Mouse (Mus musculus) gastrocnemius, adult 2 months (tissue): ENCODE measurements around the gene Zfp579. TPM values are rescaled to one million over a fixed set of nuclear protein-coding genes. Genes with fewer than 3 reads are reported as not detected.
A peak's percentile ranks its signal among the peaks of the same experiment; 100 is the strongest.

Source experiments
- DNase-seq: peaks from one replicate; pipeline ENCODE4 v3.0.0; 2022
- H3K27ac ChIP-seq: fragments of 200-600 bp; 2 replicates; pipeline ENCODE4 v1.8.1; 2022; ENCODE audit warnings: mild to moderate bottlenecking
- H3K4me3 ChIP-seq: fragments of 200-600 bp; 2 replicates; pipeline ENCODE4 v1.8.1; 2022; ENCODE audit warnings: mild to moderate bottlenecking, moderate library complexity
- CTCF ChIP-seq: fragments of 200-600 bp; IDR thresholded peaks from 2 replicates; pipeline ENCODE4 v1.8.1; 2022; ENCODE audit warnings: antibody characterized with exemption, mild to moderate bottlenecking, moderate library complexity
- intact Hi-C: fragments of 180-260 bp; cut with DNase I; formaldehyde crosslinking; loops from one replicate; pipeline ENCODE4 v1.15.1; 2025
- long read RNA-seq, 2 experiments: library from polyadenylated mRNA; stranded (forward); transcript quantifications; one replicate each; pipeline ENCODE4 v2.0.0; 2021
- total RNA-seq, 2 experiments: library from RNA; stranded (reverse); gene quantifications; 2 replicates each; pipeline ENCODE4 v1.2.3; 2021

Zfp579 gene
- 1 to 10 TPM; 8.8 to 9.5 TPM for total RNA-seq
- long read RNA-seq, experiment 1, transcript Zfp579-206 (1 exons, 2,489 nt), result major isoform, 6 of 9 reads
- long read RNA-seq, experiment 1, partial matches to known transcripts, result 0 of 9 reads
- long read RNA-seq, experiment 1, other reads (novel, unspliced or antisense), result 0 of 9 reads
- long read RNA-seq, experiment 2, transcript Zfp579-206 (1 exons, 2,489 nt), result major isoform, 5 of 9 reads
- long read RNA-seq, experiment 2, partial matches to known transcripts, result 0 of 9 reads
- long read RNA-seq, experiment 2, other reads (novel, unspliced or antisense), result 0 of 9 reads

GRCm38 (mm10) chr7:4996003-4996895 is at the start of gene Zfp579:
Zfp579 (minus strand) TSS chr7:4996158.
- intact Hi-C loops, result no loop called here

GRCm38 (mm10) chr7:5044981-5045380 is 49.0 kb upstream of the Zfp579 start:
- intact Hi-C loops, result no loop called here
- TF ChIP-seq CTCF, result no peak
- DNase-seq, result no peak

More at GRCm38 (mm10) chr7:4996003-4996895, at the start of gene Zfp579:
- DNase-seq, result peak; percentile 95
- no peak for TF ChIP-seq CTCF
- H3K27ac ChIP-seq, result peak within 1 kb of the TSS; percentile 90
- peak within 1 kb of the TSS; percentile 91 for H3K4me3 ChIP-seq

DNA sequence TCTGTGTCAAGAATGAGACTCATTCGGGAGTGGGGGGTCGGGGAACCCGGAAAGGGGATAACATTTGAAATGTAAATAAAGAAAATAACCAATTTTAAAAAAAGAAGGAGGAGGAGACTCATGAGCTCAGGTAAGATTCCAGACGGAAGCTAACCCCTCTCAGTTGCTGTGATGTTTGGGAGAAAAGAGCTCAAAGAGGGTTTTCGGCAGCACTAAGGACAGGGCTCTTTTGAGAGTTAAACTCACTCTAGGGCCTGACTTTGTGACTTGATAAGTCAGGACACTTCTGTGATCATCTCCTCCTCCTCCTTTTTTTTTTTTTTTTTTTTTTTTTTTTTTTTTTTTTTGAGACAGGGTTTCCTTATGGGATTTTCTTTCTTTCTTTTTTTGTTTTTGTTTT is 43.0 kb upstream of the Zfp579 start:
- Histone ChIP-seq H3K4me3 (peak overlapping the region; percentile 89), H3K27ac (peak overlapping the region; percentile 99)
- TF ChIP-seq CTCF, result no peak
- intact Hi-C loops, result no loop called here
- DNase-seq, result no peak

More at GRCm38 (mm10) chr7:5044981-5045380, 49.0 kb upstream of the Zfp579 start:
- H3K4me3 ChIP-seq, result no peak overlapping the region
- H3K27ac ChIP-seq, result no peak overlapping the region

DNA sequence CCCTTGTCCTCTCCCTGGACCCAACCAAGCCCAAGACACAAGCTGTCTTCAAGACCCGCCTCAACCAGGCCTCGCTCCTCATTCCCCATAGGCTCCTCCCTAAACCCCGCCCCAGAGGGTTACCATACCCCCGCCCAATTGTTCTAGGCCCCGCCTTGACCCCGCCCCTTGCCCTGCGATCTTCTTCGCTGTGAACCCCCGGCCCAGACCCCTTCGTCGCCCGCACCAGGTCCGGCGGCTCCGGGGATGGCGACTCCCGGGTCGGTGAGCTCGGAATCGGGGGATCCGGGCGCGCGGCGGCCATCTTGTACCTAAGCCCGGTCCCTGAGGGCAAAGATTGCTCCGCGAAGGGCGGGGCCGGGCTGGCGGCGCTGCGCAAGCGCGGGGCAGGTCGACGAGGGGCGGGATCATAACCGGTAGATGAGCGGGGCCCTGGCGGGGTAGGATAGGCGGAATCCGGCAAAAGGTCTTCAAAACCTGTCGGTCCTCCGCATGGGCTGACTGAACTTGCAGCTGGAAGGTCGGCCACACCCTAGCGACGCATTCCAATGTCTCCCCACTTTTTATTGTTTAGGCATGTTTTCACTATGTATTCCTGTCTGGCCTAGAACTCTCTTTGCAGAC is 42.3 kb upstream of the Zfp579 start, which contains the start of gene Zfp784:
Zfp784 (minus strand) TSS at position 338 of the 624 bp plus-strand sequence.
- Histone ChIP-seq H3K27ac (peak within 1 kb of the TSS; percentile 99), H3K4me3 (peak within 1 kb of the TSS; percentile 89)
- intact Hi-C loops, result no loop called here
- TF ChIP-seq CTCF, result no peak
- DNase-seq, result peak; percentile 96

DNA sequence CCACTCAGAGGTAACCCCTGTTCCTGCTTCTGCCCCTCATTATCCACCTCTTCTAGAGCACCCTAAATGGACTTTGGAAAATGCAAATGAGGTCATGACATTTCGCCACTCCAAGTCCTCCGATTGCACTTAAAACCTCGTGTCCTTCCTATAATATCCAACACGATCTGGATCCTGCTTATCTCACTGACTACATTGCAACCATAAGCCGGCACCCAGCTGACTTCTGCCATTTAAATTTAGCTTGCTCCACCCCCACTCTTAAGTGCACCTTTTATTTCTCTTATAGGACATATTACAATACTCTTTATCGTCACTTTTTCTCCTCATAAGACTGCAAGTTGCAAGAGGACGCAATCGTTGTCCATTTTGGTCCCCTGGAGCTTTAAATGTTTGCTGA is 41.5 kb upstream of the Zfp579 start:
- no peak for TF ChIP-seq CTCF
- intact Hi-C loops, result loop anchor here (2.0 kb wide), 1 partner anchor 15 kb away; no protein-coding TSS in a partner anchor
- peak overlapping the region; percentile 99 for H3K27ac ChIP-seq

GRCm38 (mm10) chr7:5037026-5037425 is 41.1 kb upstream of the Zfp579 start:
- intact Hi-C loops, result loop anchor here (2.0 kb wide), 1 partner anchor 14 kb away; no protein-coding TSS in a partner anchor
- no peak for DNase-seq
- no peak overlapping the region for H3K27ac ChIP-seq
- TF ChIP-seq CTCF, result no peak
- H3K4me3 ChIP-seq, result no peak overlapping the region

More for the DNA sequence above, 41.5 kb upstream of the Zfp579 start:
- H3K4me3 ChIP-seq, result peak overlapping the region; percentile 89
- DNase-seq, result no peak

DNA sequence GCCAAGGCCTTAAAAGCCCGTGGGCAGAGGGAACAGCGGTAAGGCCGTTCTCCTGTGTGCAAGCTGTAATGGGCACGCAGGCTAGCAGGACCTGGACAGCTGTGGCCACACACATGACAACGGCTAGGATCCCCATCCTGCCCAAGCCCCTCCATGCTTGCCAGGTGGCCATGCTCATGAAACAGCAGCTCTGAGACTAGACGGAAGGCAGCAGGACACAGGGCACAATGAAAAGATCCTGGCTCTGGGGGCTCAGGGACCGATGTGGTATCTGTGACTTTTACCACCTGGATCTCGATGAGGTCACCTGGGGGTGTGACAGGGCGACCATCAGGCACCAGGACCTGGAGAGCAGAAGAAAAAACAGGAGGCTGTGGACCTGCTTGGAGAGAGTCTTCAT is 40.2 kb upstream of the Zfp579 start:
- H3K27ac ChIP-seq, result no peak overlapping the region
- intact Hi-C loops, result loop anchor here (2.0 kb wide), 1 partner anchor 13 kb away; no protein-coding TSS in a partner anchor
- no peak overlapping the region for H3K4me3 ChIP-seq
- no peak for TF ChIP-seq CTCF
- no peak for DNase-seq

GRCm38 (mm10) chr7:5035628-5036027 is 39.7 kb upstream of the Zfp579 start:
- intact Hi-C loops, result loop anchor here (2.0 kb wide), 1 partner anchor 13 kb away; no protein-coding TSS in a partner anchor
- no peak for TF ChIP-seq CTCF
- no peak overlapping the region for H3K4me3 ChIP-seq

GRCm38 (mm10) chr7:5033818-5034217 is 37.9 kb upstream of the Zfp579 start, which contains the start of gene 4632433K11Rik:
4632433K11Rik (plus strand) TSS chr7:5034118.
- no peak within 1 kb of the TSS for H3K27ac ChIP-seq
- DNase-seq, result no peak
- no peak for TF ChIP-seq CTCF
- H3K4me3 ChIP-seq, result no peak within 1 kb of the TSS
- intact Hi-C loops, result no loop called here

More at GRCm38 (mm10) chr7:5035628-5036027, 39.7 kb upstream of the Zfp579 start:
- no peak overlapping the region for H3K27ac ChIP-seq
- DNase-seq, result no peak

GRCm38 (mm10) chr7:5031496-5031895 is 35.5 kb upstream of the Zfp579 start:
- Histone ChIP-seq H3K27ac (no peak overlapping the region), H3K4me3 (no peak overlapping the region)
- no peak for DNase-seq
- no peak for TF ChIP-seq CTCF
- intact Hi-C loops, result no loop called here

- no peak for TF ChIP-seq CTCF
- intact Hi-C loops, result no loop called here
- H3K27ac ChIP-seq, result no peak overlapping the region
- DNase-seq, result no peak
- H3K4me3 ChIP-seq, result no peak overlapping the region
Measured at GRCm38 (mm10) chr7:5030554-5031275, 34.8 kb upstream of the Zfp579 start.

- H3K4me3 ChIP-seq, result no peak overlapping the region
- intact Hi-C loops, result no loop called here
- no peak overlapping the region for H3K27ac ChIP-seq
- TF ChIP-seq CTCF, result no peak
- DNase-seq, result no peak
Measured at GRCm38 (mm10) chr7:5029946-5030345, 34.0 kb upstream of the Zfp579 start.
